Mouse (Mus musculus): Measurements from ENCODE around the gene Rnf187.
A peak's percentile ranks its signal among the peaks of the same experiment; 100 is the strongest.

Rnf187 gene

GRCm38 (mm10) chr11:58947306-58947705, 8.6 kb upstream of the Rnf187 start:
- DNase-seq = peak in 1 of 2 experiments; percentile 38

GRCm38 (mm10) chr11:58944136-58944535, 5.4 kb upstream of the Rnf187 start:
- DNase-seq = no peak

- DNase-seq = no peak
Measured at GRCm38 (mm10) chr11:58939088-58939439, 348 bp upstream of the Rnf187 start.

- DNase-seq = peak; percentile 45 to 50
Measured at GRCm38 (mm10) chr11:58937909-58938308, 807 bp downstream of the Rnf187 start.

GRCm38 (mm10) chr11:58931576-58931975, 7.1 kb downstream of the Rnf187 start:
- DNase-seq = no peak

GRCm38 (mm10) chr11:58930254-58930653, 8.5 kb downstream of the Rnf187 start:
- DNase-seq = no peak

- DNase-seq = no peak
Measured at GRCm38 (mm10) chr11:58929641-58930040, 9.1 kb downstream of the Rnf187 start.

GRCm38 (mm10) chr11:58929055-58929454, 9.7 kb downstream of the Rnf187 start:
- DNase-seq = no peak

GRCm38 (mm10) chr11:58927790-58928651, 10.7 kb downstream of the Rnf187 start:
- DNase-seq = peak; percentile 71 to 82

- DNase-seq = no peak
Measured at GRCm38 (mm10) chr11:58927053-58927452, 11.7 kb downstream of the Rnf187 start.

GRCm38 (mm10) chr11:58926651-58927050, 12.1 kb downstream of the Rnf187 start:
- no peak for DNase-seq

GRCm38 (mm10) chr11:58922420-58922819, 16.3 kb downstream of the Rnf187 start:
- DNase-seq = no peak

- DNase-seq = no peak
Measured at GRCm38 (mm10) chr11:58918759-58919158, 20.0 kb downstream of the Rnf187 start.

- no peak for DNase-seq
Measured at GRCm38 (mm10) chr11:58917745-58918366, 20.9 kb downstream of the Rnf187 start, which contains the start of gene Btnl10. Btnl10 (plus strand) TSS chr11:58917908.

GRCm38 (mm10) chr11:58916879-58917744, 21.6 kb downstream of the Rnf187 start:
- peak; percentile 46 to 73 for DNase-seq

- peak; percentile 63 to 68 for DNase-seq
Measured at GRCm38 (mm10) chr11:58914461-58915028, 24.2 kb downstream of the Rnf187 start.

GRCm38 (mm10) chr11:58913776-58914175, 24.9 kb downstream of the Rnf187 start:
- no peak for DNase-seq

- DNase-seq = peak; percentile 23 to 27
Measured at GRCm38 (mm10) chr11:58904838-58905237, 33.9 kb downstream of the Rnf187 start.

GRCm38 (mm10) chr11:58904410-58904718, 34.4 kb downstream of the Rnf187 start:
- no peak for DNase-seq

- peak; percentile 99 for DNase-seq
Measured at GRCm38 (mm10) chr11:58903511-58904409, 35.0 kb downstream of the Rnf187 start, which contains the start of gene Zfp39. Zfp39 (minus strand) TSS chr11:58904225.

GRCm38 (mm10) chr11:58901080-58901479, 37.6 kb downstream of the Rnf187 start:
- no peak for DNase-seq

GRCm38 (mm10) chr11:58897485-58897884, 41.2 kb downstream of the Rnf187 start:
- DNase-seq = no peak

Data from cerebellum, postnatal 14 days (tissue).